Mouse (Mus musculus): Measurements from ENCODE around the gene Sertad1.

Sertad1 gene

GRCm38 (mm10) chr7:27486770-27487697 is at the start of gene Sertad1:
Gene Sertad1 (plus strand): TSS chr7:27486910.
- peak; percentile 99 for DNase-seq (ENCODE audit: low spot score in 2 of 2)

DNA sequence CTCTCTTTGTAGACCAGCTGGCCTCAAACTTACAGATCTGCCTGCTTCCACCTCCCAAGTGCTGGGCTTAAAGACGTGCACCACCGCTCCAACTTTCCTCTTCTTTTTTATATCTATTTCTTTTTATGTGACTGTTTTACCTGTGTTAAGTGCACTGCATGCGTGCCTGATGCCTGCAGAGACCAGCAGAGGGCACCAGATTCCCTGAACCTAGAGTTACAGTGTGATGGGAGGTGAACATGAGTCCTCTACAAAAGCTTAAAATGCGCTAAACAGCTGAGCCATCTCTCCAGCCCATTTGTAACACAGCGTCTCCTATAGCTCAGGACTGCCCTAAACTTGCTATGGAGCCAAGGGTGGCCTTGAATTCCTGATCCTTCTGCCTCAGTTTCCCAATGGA is 49.2 kb upstream of the Sertad1 start:
- DNase-seq (ENCODE audit: low spot score in 2 of 2): no peak

- no peak for DNase-seq (ENCODE audit: low spot score in 2 of 2)
These were observed 46.7 kb upstream of the Sertad1 start for GRCm38 (mm10) chr7:27440014-27440413.

DNA sequence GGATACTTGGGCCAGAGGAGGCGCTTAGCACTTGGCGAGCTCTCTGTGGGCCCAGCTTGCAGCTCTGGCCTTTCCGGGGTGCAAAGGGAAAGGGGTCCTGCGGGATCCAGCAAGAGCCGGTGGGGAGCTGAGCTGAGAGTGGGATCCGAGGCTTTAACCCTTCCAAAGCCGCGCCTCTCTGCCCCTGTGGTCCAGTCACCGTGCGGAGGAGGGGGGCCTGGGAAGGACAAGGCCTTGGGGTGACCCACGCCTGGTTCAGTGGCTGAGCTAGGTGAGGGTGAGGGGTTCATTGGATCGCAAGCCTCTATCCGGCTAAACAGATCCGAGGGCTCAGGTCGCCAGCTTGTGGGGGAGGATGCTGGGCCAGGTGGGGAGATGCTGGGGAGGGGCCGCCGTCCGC is 40.7 kb upstream of the Sertad1 start:
- DNase-seq (ENCODE audit: low spot score in 2 of 2): peak in 1 of 2 experiments; percentile 31

DNA sequence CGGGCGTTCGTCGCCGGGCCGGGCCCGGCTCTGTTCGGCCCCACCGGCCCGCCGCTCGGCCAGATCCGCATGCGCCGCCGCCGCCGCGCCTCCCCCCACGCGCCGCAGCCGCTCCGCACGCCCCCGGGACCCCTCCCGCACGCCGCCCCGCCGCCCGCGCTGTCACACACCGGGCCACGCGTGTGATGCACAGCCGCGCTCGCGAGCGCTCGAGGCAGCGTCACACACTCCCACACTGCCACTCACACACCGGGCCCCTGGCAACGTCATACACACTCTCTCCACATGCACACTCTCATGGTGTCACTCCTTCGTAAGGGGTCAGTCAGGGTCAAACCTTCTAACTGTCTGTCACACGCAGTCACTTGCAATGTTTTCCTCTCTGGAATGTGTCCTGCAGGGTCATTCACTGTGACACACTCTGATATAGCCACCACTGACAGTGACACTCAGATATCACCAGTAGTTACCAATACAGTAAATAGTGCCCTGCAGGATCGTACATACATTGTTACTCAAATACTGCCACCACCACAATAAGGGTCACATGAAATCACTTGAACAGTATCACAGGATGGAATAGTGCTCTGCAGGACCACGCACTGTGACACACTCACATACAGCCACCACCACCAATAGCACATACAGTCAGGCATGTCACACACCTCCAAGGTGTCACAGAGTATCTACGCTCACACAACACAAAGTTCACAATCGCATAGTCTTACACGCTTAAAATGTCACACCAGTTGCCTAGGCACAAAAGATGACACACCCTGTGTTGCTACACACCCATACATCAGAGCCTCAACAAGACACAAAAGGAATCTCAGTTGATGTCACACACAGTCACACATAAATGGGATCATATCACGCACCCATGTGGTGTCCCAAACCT is 39.9 kb upstream of the Sertad1 start:
- DNase-seq (ENCODE audit: low spot score in 2 of 2): peak; percentile 73 to 81

- DNase-seq (ENCODE audit: low spot score in 2 of 2): peak; percentile 98 to 99
These were observed 39.1 kb upstream of the Sertad1 start, which contains the start of the genes Sptbn4 and Blvrb for GRCm38 (mm10) chr7:27447419-27448286. Gene Sptbn4 (minus strand): TSS chr7:27447686. Gene Blvrb (plus strand): TSS chr7:27447978.

DNA sequence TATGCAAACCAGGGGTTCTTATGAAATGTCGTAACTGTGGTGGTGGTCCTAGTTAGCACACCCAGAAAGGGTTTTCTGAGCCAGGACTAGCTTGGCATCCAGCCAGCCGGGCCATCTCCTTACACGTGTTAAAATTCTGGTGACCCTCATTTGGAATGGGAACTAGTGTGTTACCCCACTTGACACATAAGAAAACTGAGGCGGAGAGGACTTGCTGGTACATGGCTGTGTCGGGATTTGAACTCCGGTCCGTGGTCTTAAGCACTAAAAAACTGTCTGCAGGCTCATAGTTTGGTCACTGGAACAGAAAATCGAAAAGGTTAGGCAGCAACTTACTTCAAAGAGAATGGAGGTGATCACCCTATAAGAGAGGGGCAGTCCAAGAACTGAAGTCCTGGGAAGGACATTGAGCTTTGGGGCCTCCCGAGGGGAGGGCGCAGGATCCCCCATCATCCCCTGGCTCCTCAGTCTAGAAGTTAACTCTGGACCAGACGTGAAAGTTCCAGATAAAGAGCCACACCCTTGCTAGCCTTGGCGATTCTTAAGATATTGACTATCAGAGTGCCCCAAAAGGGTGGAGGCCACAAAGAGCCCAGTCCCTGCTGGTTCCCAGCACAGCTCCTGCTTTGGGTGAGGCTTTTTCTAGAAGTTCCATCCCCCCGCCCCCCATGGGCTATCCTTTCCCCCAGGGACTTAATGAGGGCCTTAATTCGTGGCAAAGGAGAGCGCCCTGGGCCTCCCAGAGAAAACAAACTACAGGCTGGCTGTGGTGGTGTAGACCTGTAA is 38.1 kb upstream of the Sertad1 start:
- DNase-seq (ENCODE audit: low spot score in 2 of 2): peak; percentile 36 to 37

- DNase-seq (ENCODE audit: low spot score in 2 of 2): peak in 1 of 2 experiments; percentile 57
These were observed 37.4 kb upstream of the Sertad1 start for GRCm38 (mm10) chr7:27449256-27449862.

GRCm38 (mm10) chr7:27451359-27451758 is 35.4 kb upstream of the Sertad1 start:
- no peak for DNase-seq (ENCODE audit: low spot score in 2 of 2)

DNA sequence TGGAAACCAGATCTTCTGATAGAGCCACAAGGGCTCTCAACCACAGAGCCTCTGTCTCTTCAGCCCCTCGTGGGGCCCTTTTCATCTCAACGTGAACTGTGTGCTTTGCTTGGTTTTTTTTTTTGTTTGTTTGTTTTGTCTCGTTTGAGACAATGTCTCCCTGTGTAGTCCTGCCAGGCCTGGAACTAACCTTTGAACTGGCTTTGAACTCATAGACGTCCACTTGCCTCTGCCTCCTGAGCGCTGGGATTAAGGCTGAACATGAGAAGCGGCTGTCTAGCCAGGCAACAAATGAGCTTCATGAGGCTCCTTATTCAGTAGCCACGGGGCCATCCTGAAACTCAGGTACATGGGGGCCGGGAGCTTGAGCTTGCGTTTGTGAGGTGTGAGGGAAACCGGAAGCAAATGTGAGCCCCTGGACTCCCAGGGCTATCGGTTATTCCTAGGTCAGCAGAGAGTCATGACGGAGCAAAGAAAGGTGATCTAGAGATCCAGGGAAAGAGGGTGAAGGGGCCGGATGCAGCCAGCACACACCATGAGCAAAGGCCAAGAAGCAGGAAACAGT is 34.4 kb upstream of the Sertad1 start:
- DNase-seq (ENCODE audit: low spot score in 2 of 2): no peak

GRCm38 (mm10) chr7:27454461-27455121 is 32.1 kb upstream of the Sertad1 start:
- DNase-seq (ENCODE audit: low spot score in 2 of 2): no peak

DNA sequence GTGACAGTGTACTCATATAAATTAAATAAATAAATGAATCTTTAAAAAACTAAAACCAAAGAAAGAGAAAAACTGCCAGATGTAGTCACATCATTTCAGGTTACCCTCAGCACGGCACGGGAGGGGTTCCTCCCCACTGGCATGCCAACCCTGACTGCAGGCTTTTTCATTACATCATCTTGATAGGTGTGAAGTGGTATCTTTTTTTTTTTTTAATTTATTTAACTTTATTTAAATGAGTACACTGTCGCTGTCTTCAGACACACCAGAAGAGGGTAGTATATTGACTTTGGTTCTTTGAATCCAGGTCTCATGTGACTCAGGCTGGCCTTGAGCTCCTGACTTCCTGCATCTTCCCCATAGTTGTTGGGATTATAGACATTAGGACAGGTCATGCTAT is 31.4 kb upstream of the Sertad1 start:
- DNase-seq (ENCODE audit: low spot score in 2 of 2): no peak

GRCm38 (mm10) chr7:27458614-27459013 is 28.1 kb upstream of the Sertad1 start:
- DNase-seq (ENCODE audit: low spot score in 2 of 2): no peak

- DNase-seq (ENCODE audit: low spot score in 2 of 2): no peak
These were observed 27.1 kb upstream of the Sertad1 start for GRCm38 (mm10) chr7:27459640-27460039.

- no peak for DNase-seq (ENCODE audit: low spot score in 2 of 2)
These were observed 26.2 kb upstream of the Sertad1 start for GRCm38 (mm10) chr7:27460477-27460876.

GRCm38 (mm10) chr7:27467648-27468047 is 19.1 kb upstream of the Sertad1 start:
- DNase-seq (ENCODE audit: low spot score in 2 of 2): no peak

DNA sequence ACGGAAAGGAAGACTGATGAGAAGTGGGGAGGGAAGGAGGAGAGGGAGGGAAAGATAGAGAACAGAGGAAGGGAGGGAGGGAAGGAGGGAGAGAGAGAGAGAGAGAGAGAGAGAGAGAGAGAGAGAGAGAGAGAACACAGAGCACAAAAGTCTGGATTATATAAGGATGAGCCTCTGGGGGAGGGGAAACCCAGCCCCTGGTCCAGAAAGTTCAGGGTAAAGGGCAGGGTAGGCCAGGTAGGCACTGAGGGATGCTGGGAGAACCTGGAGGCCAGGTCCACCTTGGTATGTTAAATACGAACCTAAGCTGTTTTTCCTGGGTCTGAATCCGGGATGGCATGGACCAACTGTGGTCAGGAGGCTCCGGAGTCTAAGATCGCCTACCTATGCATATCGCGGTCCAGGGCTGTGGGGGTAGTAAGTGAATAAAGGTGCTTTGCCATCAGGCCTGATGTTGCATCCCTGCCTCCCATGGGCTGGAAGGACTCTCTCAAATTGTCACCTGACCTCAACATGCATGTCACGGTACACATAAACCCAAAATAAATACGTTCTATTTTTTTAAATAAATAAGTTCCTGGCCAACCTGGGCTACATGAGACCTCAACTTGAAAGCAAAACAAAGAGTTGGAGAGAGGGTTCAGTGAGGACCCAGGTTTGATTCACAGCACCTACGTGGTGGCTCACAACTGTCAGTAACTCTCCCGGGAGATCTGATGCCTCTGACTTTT is 15.2 kb upstream of the Sertad1 start:
- DNase-seq (ENCODE audit: low spot score in 2 of 2): no peak

GRCm38 (mm10) chr7:27472596-27472995 is 14.1 kb upstream of the Sertad1 start:
- DNase-seq (ENCODE audit: low spot score in 2 of 2): no peak

Measured in frontal cortex, postnatal 10 days (tissue).